Mouse (Mus musculus): ENCODE measurements around the gene Ssr1.

GRCm38 (mm10) chr13:37945392-37945791, 48.6 kb downstream of the Ssr1 start:
- TF ChIP-seq E2F4 (IDR thresholded peaks at IDR 0.05; ENCODE audit: insufficient read depth), result no peak
- no peak for TF ChIP-seq MAX (IDR thresholded peaks at IDR 0.05; ENCODE audit: low read depth)
- TF ChIP-seq USF1 (IDR thresholded peaks at IDR 0.05; ENCODE audit: low read depth), result peak; percentile 50
- no peak for TF ChIP-seq POLR2A (IDR thresholded peaks at IDR 0.05; ENCODE audit: insufficient read length, low read depth)
- peak in 1 of 3 experiments; percentile 82 for TF ChIP-seq MYOG (IDR thresholded peaks at IDR 0.05; ENCODE audit: control insufficient read depth in 1 of 3, insufficient read depth in 1 of 3, insufficient read length in 2 of 3, low read depth in 2 of 3)
- no peak for TF ChIP-seq POLR2AphosphoS2 (IDR thresholded peaks at IDR 0.05; ENCODE audit: insufficient read length, low read depth)
- no peak for TF ChIP-seq TCF3 (IDR thresholded peaks at IDR 0.05; ENCODE audit: insufficient read length, low read depth)
- TF ChIP-seq TCF12 (IDR thresholded peaks at IDR 0.05; ENCODE audit: insufficient read depth, poor library complexity, severe bottlenecking), result no peak
- peak in 1 of 3 experiments; percentile 64 for TF ChIP-seq MYOD1 (IDR thresholded peaks at IDR 0.05; ENCODE audit: control insufficient read depth in 1 of 3, insufficient read length in 2 of 3, low read depth in 2 of 3)
- no peak for TF ChIP-seq SRF (IDR thresholded peaks at IDR 0.05; ENCODE audit: control insufficient read depth, insufficient read length, low read depth)

Measured in myocyte (in vitro differentiated cells).